Mouse (Mus musculus): ENCODE data around the gene Lsmem1.
A peak's percentile ranks its signal among the peaks of the same experiment; 100 is the strongest.

GRCm38 (mm10) chr12:40164621-40165020, 34.7 kb downstream of the Lsmem1 start:
- TF ChIP-seq POLR2A (IDR thresholded peaks at IDR 0.05; ENCODE audit: borderline replicate concordance, extremely low read depth, insufficient read depth, insufficient read length, poor library complexity, severe bottlenecking) = no peak
- TF ChIP-seq CTCF (IDR thresholded peaks at IDR 0.05; ENCODE audit: borderline replicate concordance, extremely low read depth, insufficient read depth, insufficient read length) = peak; percentile 37; the same call in 1 of the 2 replicates

Measured in brain, embryonic 14.5 days (tissue).